Mouse (Mus musculus) midbrain, postnatal 0 days (tissue): ENCODE data around the gene Pp2d1. TPM values are rescaled to one million over a fixed set of nuclear protein-coding genes. Genes with fewer than 3 reads are reported as not detected.

Experiments
- ATAC-seq: fragments of 200-750 bp; cut with Nextera tagmentation; 2 replicates; pipeline ENCODE4 v1.8.0; 2017; ENCODE audit warnings: moderate number of reproducible peaks, mild to moderate bottlenecking, moderate TSS enrichment, moderate library complexity; ENCODE audit not compliant: low FRiP score
- DNase-seq: peaks from one replicate; pipeline ENCODE4 v3.0.0-alpha.2; 2015; ENCODE audit warnings: low spot score
- H3K27ac ChIP-seq: fragments of 300-500 bp; sonication (generic); 2 replicates; pipeline ENCODE4 v1.5.1; 2014; ENCODE audit warnings: low read depth, mild to moderate bottlenecking, low read length, mixed read lengths
- H3K27me3 ChIP-seq: fragments of 300-500 bp; sonication (generic); 2 replicates; pipeline ENCODE4 v1.6.1; 2014; ENCODE audit warnings: low read length, control low read depth, mixed read lengths; ENCODE audit not compliant: insufficient read depth
- H3K36me3 ChIP-seq: fragments of 300-500 bp; sonication (generic); 2 replicates; pipeline ENCODE4 v1.6.1; 2014; ENCODE audit warnings: low read length, control low read depth, mixed read lengths; ENCODE audit not compliant: insufficient read depth
- H3K4me1 ChIP-seq: fragments of 300-500 bp; sonication (generic); 2 replicates; pipeline ENCODE4 v1.6.1; 2014; ENCODE audit warnings: mild to moderate bottlenecking, control low read depth, antibody characterized with exemption, low read length, mixed read lengths; ENCODE audit not compliant: insufficient read depth
- H3K4me2 ChIP-seq: fragments of 300-500 bp; sonication (generic); 2 replicates; pipeline ENCODE4 v1.6.1; 2014; ENCODE audit warnings: low read depth, mild to moderate bottlenecking, low read length, mixed read lengths; ENCODE audit not compliant: poor library complexity, severe bottlenecking
- H3K4me3 ChIP-seq: fragments of 300-500 bp; sonication (generic); 2 replicates; pipeline ENCODE4 v1.5.1; 2014; ENCODE audit warnings: low read depth, mild to moderate bottlenecking, low read length, moderate library complexity
- H3K9ac ChIP-seq: fragments of 300-500 bp; sonication (generic); replicated peaks from 2 replicates; pipeline ENCODE4 v1.6.1; 2014; ENCODE audit warnings: mild to moderate bottlenecking, low read length, moderate library complexity, mixed read lengths; ENCODE audit not compliant: poor library complexity, severe bottlenecking
- H3K9me3 ChIP-seq: fragments of 300-500 bp; sonication (generic); 2 replicates; pipeline ENCODE4 v1.6.1; 2016; ENCODE audit warnings: low read length, control low read depth
- CTCF ChIP-seq: IDR thresholded peaks from 2 replicates; pipeline ENCODE4 v1.5.1; 2016; ENCODE audit warnings: antibody characterized with exemption, mild to moderate bottlenecking
- WGBS: fragments of 180-500 bp; shearing (Covaris S2); extraction: QIAGEN DNeasy Blood & Tissue Kit; methylation state at CpG from one replicate; pipeline ENCODE4 v1.1.7; 2014; 5-methylcytosine and 5-hydroxymethylcytosine counted together
- polyA plus RNA-seq: library from polyadenylated mRNA; unstranded; fragments of >200 nt; fragmentation: Nextera tagmentation; extraction: Ambion mirVana; gene quantifications from 2 replicates; pipeline ENCODE4 v1.2.1, GENCODE M21; 2015
- total RNA-seq: library from RNA; depleted of rRNA; stranded (reverse); fragments of >200 nt; gene quantifications from 2 replicates; pipeline ENCODE4 v1.2.3, GENCODE M21; 2014; rRNA removed

Gene Pp2d1
- total and polyA plus RNA-seq, 2 experiments from 2014 or later, result 0.42 TPM; not detected in 1

DNA sequence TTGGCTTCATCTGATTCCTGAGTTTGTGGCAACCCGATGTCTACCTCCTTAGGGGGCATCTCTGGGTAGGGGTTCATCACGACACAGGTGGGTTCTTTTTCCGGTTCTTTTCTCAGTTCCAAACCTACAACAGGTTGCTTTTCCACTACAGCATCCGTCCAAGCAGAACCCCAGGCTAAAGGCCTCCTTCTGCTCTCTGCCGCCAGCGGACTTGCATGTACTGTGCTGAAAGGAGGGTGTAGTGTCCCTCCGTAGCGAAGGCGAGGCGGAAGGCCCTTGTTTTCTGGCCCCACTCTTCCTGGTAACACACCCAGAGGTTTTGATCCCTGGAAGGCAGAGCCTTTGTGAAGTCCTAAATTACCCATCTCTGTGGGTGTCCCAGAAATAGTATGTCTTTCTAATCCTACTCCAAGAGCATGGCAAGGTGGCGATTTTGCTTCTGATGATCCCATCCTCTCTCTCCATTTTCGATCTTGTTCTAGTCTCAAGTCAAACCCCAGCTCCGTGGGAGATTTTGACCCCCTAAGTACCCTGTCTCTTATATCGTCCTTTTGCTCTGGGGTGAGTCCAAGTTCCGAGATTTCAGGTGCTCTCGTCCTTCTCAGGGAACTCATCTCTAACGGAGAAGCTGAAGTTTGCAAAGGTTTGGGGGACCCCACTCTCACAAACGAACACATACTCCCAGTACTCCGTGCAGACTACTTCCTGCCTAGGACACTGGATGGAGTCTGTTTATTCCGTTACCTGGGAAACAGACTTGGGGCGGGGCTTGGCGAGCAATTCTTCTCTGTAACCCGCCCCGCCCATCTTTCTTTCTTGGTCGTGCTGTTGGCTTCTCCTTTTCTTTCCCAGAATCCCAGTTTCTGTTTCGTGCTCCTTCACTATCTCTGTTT is 76.4 kb downstream of the Pp2d1 start, which contains the start of gene Efhb:
TSS of gene Efhb (minus strand) at position 719 of the 893 bp plus-strand sequence.
- DNase-seq (peak; percentile 90), ATAC-seq (peak; percentile 91)
- WGBS, result 16% methylated on average over 26 of the region's 26 CpGs

More for the DNA sequence above, 76.4 kb downstream of the Pp2d1 start, which contains the start of gene Efhb:
- TF ChIP-seq CTCF, result no peak
- Histone ChIP-seq H3K9me3 (no peaks in the 10 kb centered on the region), H3K27ac (no peak within 1 kb of the TSS), H3K4me1 (no peaks in the 10 kb centered on the region), H3K36me3 (no peaks in the 10 kb centered on the region), H3K27me3 (no peaks in the 10 kb centered on the region), H3K9ac (peak within 1 kb of the TSS; percentile 51), H3K4me2 (peak within 1 kb of the TSS; percentile 76), H3K4me3 (peak within 1 kb of the TSS; percentile 43)

Other genes with a start within 250 kb of the Pp2d1 start
- 1.2 and 3.1 TPM in 2 replicates for gene Efhb, start 76.1 kb downstream of the Pp2d1 start, total RNA-seq
- gene Efhb, start 76.1 kb downstream of the Pp2d1 start, polyA plus RNA-seq, result 0.66 and 1.0 TPM in 2 replicates
- 98.9 and 112 TPM in 2 replicates for gene Rab5a, start 60.2 kb downstream of the Pp2d1 start, total RNA-seq
- gene Rab5a, start 60.2 kb downstream of the Pp2d1 start, polyA plus RNA-seq, result 101 and 112 TPM in 2 replicates
- gene Kat2b, start 27.4 kb upstream of the Pp2d1 start, total RNA-seq, result 17.2 and 22.5 TPM in 2 replicates
- 2.4 and 3.6 TPM in 2 replicates for gene Kat2b, start 27.4 kb upstream of the Pp2d1 start, polyA plus RNA-seq
- gene Sgo1, start 149.9 kb upstream of the Pp2d1 start, total RNA-seq, result 1.4 and 2.2 TPM in 2 replicates
- gene Sgo1, start 149.9 kb upstream of the Pp2d1 start, polyA plus RNA-seq, result 2.2 and 3.5 TPM in 2 replicates